26 mouse cellular contexts compared by ENCODE assay signal in genomic region chr14:58105596-58105995, GRCm38 (mm10). TPM values are rescaled to one million over a fixed set of nuclear protein-coding genes. Genes with fewer than 3 reads are reported as not detected.
"Had no signal": no experiment of that assay in that cellular context is flagged by ENCODE, and none has a peak within 500 bp of the region (broad histone marks: within the 10 kb centered on the region; RNA-seq: fewer than 3 reads in every experiment).

No protein-coding gene starts in this region.

- H3K4me1 ChIP-seq: heart, embryonic 10.5 days; limb, embryonic 13.5 days; limb, embryonic 15.5 days; liver, embryonic 12.5 days had no signal

- H3K27ac ChIP-seq: heart, embryonic 10.5 days; heart, embryonic 13.5 days; heart, embryonic 15.5 days; hindbrain, embryonic 13.5 days; hindbrain, embryonic 15.5 days; hindbrain, postnatal 0 days; kidney, embryonic 15.5 days; kidney, postnatal 0 days; limb, embryonic 13.5 days; limb, embryonic 15.5 days; liver, embryonic 12.5 days; liver, embryonic 14.5 days had no signal

- DNase-seq: gastrocnemius, postnatal 14 days; gastrocnemius, postnatal 36 days; heart, adult 18-20 months; heart, postnatal 14 days; heart, postnatal 36 days; kidney, adult 11 months; kidney, adult 2 months; kidney, adult 9 months; kidney, postnatal 14 days; kidney, postnatal 36 days; layer of hippocampus, adult 9-11 months; layer of hippocampus, postnatal 36 days; left cerebral cortex, postnatal 4 days had no signal

- H3K4me3 ChIP-seq: heart, embryonic 10.5 days; heart, embryonic 13.5 days; heart, embryonic 15.5 days; hindbrain, embryonic 13.5 days; hindbrain, embryonic 15.5 days; kidney, embryonic 15.5 days; limb, embryonic 13.5 days; limb, embryonic 15.5 days; liver, embryonic 12.5 days had no signal

RNA-seq across cellular contexts. Expression of gene Fgf9, which starts 35.2 kb away (rescaled TPM):
- total RNA-seq: hematopoietic stem cell, adult 5-6 weeks had no signal
